Mouse (Mus musculus) right cerebral cortex, postnatal 14 days (tissue): ENCODE measurements around the gene Trim65.

Experiments used
- DNase-seq: peaks from one replicate; pipeline ENCODE4 v3.0.0; 2022

Trim65 gene

DNA sequence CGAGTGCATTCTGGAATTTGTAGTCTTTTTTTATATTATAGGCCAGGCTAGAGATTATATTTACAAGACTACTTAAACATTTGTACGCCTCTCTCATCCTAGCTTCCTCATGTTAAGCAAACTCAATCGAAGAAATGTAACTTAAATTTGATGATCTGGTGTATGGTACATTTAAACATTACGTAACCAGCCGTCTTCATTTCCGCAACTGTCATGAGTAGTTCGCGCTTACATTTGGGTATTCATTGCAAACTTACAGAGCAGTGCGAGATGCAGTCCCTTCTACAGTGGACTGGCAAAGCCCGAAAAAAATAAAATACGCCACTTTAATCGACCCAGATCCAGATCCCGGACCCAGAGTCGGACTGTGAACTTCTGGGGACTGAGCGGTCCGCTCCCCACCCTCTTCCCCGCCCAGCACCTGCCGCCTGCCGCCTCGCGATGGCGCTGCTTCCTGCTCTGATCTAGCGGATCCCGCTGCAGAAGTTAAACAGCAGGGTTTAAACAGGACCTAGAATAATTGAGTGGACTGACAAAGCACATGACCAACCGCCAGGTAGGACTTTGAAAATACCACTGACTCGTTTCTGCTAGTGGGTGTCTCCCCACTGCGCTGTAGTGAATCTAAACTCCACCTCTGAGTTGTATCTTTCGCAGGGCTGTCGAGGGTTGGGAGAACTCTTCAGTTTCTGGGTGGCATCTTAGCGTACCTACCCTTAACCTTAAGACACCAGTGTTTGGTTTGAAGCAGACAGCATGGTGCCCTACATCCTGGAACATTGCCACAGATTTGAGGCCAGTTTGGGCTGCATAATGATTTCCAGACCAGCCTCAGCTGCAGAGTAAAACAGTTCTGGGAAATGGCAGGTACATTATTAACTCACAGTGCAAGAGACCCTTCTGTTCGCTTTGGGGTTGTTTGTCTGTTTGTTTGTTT lies 43.5 kb downstream of the Trim65 start:
- DNase-seq, result peak; percentile 86

DNA sequence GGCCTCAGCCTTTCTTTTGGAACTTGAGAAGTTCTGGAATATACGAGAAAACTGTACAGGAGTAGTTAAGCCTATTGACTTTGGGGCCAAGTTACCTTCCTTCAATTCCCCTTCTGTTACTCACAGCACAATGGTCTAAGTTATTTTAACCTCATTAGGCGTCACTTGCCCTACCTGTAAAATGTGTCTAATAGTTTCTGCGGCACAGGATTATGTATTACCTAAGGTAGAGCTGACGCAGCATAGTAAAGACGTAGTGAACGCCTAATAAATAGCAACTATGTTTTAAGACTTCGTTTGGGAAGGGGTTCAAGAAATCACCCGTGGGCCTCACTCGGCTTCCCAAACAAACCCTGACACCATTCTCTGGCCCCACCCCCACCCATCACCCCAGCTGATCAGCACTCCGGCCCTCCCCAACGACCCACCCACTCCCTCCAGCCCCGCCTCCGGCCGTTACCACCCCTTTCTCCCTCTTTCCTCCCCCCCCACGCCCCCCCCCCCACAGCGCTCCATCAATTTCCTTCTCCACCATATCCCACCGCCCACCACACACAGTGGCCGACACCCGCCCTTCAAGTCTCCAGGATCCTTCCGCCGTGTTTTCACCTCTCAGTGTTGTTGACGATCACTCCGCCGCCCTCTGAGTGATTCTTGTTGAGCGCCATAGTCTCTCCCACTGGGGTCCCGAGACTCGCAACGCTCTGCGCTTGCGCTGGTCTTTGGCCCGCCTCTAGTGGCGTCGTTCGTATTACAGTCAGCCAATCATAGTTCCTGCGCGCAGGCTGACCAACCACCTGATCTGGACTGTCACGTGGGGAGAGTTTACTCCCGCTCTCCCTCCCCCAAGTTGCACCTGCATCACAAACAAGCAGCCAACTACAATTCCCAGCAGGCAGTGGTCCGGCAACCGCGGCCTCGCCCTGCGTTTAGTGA lies 44.4 kb downstream of the Trim65 start, which contains the start of gene Wbp2:
TSS of gene Wbp2 (minus strand) at position 738 of the 936 bp plus-strand sequence.
- DNase-seq, result peak; percentile 94

DNA sequence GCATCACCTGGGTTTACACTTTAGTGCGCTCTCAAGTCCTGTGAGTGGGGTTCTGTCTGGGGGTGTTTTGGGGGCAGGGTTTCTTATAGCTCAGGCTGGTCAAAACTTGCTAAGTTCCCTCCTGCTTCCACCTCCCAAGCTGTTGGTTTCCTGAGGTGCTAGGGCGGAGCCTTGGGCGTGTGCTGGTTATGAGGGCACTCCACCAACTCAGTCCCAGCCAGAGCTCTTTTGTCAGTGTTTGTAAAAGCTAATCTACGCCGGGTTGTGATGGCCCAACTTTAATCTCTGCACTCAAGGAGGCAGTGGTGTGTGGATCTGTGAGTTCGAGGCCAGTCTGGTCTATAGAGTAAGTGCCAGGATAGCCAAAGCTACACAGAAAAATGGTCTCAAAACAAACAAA lies 46.8 kb downstream of the Trim65 start:
- no peak for DNase-seq

DNA sequence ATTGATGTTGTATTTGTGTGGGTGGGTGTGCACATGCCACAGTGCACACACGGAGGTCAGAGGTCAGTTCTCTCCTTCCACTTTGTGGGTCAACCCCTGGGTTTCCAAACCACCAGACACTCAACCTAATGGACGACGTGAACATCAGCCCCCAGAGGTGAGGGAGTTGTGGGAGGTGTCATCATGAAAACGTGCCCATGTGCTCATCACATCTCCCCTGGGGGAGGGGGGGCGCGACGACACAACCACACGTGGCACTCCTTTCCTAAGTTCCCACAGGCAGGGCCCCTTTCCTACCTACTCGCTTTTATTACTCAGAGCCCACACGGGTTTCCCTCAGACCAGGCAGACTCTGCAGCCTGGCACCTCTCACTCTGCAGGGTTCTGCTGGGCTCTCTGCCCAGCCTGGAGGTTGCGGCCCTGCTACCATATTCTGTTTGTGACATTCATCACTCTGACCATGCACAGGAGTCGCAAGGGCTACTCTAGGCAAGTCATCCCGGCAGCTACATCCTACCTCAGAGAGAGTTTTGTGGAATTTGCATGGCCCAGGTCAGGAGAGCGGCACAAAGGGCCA lies 47.7 kb downstream of the Trim65 start:
- no peak for DNase-seq

- peak; percentile 64 for DNase-seq
Observed at GRCm38 (mm10) chr11:116081081-116081480, 49.8 kb downstream of the Trim65 start.

DNA sequence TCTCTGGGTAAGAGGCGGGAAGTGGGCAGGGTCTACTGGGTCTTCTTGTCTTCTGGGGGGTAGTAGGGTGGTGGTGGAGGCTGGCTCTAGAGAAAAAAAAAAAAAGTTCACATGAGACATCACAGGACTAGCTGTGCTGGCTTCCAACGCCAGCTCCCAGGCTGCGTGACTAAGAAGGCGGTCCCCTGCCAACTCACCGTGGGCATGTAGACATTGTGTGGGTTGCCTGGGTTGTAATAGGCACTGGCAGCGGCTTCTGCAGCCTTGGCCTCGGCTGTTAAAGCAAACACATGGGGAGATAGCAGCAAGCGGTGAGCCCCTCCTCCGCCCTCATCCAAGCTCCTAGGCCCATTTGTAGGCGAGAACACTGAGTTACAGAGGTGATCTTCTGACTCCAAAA lies 51.4 kb downstream of the Trim65 start:
- DNase-seq, result peak; percentile 49

DNA sequence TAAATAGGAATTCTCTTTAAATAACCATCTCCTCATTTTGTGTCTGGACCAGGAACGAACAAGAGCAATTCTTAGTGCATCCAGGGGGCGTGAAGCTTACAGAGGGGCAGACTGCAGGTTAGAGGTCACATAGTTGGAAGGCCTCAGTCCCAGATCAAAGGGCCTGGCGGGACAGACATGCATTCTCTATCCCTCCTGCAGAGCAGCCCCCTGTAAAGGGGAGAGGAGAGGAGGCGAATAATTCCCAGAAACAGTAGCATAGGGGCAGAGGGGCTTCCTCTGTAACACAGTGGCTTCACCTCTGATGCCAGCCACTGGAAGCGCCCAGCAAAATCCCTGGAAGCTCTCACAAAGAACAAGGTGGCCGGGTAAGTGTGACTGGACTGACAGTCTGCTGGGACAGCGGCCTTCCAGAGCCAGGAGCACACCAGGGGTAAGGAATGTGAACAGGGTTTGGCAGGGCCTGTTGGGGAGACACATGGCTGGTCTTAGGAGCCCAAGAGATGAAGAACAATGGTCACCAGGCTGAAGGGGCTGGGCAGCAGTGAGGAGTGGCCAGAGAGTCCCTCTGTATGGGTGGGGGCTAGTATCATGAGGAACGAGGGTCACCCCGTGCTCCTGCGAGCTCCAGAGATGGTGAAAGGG lies 52.1 kb downstream of the Trim65 start:
- no peak for DNase-seq

GRCm38 (mm10) chr11:116078221-116078620 lies 52.7 kb downstream of the Trim65 start:
- DNase-seq, result no peak

GRCm38 (mm10) chr11:116077446-116078204 lies 53.3 kb downstream of the Trim65 start, which contains the start of gene Unc13d:
Gene Unc13d, minus strand, starts transcription at chr11:116077961.
- no peak for DNase-seq

- DNase-seq, result no peak
Observed at GRCm38 (mm10) chr11:116076836-116077235, 54.1 kb downstream of the Trim65 start.

- DNase-seq, result no peak
Observed at GRCm38 (mm10) chr11:116076266-116076540, 54.7 kb downstream of the Trim65 start.

- no peak for DNase-seq
Observed at GRCm38 (mm10) chr11:116075539-116076265, 55.2 kb downstream of the Trim65 start.

DNA sequence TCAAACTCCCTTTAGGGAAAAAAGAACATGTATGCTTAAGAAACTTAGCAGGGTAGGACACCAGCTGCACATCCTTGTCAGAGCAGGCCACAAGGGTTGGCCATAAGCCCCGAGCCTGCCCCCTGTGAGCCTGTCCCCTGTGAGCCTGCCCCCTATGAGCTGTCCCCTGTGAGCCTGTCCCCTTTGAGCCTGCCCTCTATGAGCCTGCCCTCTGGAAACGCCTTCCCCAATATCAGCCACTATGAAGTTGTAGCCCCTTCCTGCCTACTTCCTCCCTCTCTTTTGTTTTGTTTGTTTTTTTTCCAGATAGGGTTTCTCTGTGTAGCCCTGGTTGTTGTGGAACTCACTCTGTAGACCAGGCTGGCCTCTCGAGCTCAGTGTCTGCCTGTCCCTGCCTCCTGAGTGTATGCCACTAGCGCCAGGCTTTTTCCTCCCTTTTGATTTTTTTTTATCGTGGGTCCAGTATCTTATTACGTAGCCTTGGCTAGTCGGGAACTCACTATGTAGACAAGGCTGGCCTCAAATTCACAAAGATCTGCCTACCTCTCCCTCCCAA lies 56.4 kb downstream of the Trim65 start:
- no peak for DNase-seq

- no peak for DNase-seq
Observed at GRCm38 (mm10) chr11:116072608-116073007, 58.3 kb downstream of the Trim65 start.
